Mouse (Mus musculus) ES-E14 (cell line): Measurements from ENCODE around the gene Pifo.

Experiments used
- CHD2 ChIP-seq: IDR thresholded peaks from 2 replicates; pipeline ENCODE4 v1.6.1; 2014; ENCODE audit warnings: mild to moderate bottlenecking, low read depth, low read length, inconsistent platforms
- HCFC1 ChIP-seq: IDR thresholded peaks from 2 replicates; pipeline ENCODE4 v1.6.1; 2012; ENCODE audit warnings: low read length, inconsistent platforms, borderline replicate concordance; ENCODE audit not compliant: insufficient read depth
- MAFK ChIP-seq: IDR thresholded peaks from 2 replicates; pipeline ENCODE4 v1.6.1; 2014; ENCODE audit warnings: mild to moderate bottlenecking, low read depth, low read length, inconsistent platforms; ENCODE audit not compliant: insufficient read depth
- ZNF384 ChIP-seq: IDR thresholded peaks from 2 replicates; pipeline ENCODE4 v1.6.1; 2012; ENCODE audit warnings: low read depth, low read length, inconsistent platforms

DNA sequence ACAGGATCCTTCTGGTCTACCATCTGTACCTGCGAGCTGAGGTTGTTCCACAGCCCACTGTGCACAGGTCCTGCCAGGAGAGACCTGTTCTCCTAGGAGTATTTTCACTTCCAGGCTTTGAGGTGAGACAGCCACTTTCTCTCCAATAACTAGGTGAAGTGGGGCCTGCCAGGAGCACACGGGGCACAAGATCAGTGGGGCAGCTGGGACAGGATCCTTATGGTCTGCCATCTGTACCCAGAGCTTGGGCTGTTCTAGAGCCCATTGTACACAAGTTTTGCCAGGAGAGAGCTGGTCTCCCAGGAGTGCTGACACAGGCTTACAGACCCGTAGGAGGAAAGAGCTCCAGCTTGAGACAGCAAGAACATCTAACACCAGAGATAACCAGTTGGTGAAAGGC is 43.5 kb upstream of the Pifo start:
- no peak for TF ChIP-seq CHD2
- no peak for TF ChIP-seq MAFK
- no peak for TF ChIP-seq ZNF384
- no peak for TF ChIP-seq HCFC1
